ENCODE assay signal across 10 mouse cellular contexts in the genomic region with DNA sequence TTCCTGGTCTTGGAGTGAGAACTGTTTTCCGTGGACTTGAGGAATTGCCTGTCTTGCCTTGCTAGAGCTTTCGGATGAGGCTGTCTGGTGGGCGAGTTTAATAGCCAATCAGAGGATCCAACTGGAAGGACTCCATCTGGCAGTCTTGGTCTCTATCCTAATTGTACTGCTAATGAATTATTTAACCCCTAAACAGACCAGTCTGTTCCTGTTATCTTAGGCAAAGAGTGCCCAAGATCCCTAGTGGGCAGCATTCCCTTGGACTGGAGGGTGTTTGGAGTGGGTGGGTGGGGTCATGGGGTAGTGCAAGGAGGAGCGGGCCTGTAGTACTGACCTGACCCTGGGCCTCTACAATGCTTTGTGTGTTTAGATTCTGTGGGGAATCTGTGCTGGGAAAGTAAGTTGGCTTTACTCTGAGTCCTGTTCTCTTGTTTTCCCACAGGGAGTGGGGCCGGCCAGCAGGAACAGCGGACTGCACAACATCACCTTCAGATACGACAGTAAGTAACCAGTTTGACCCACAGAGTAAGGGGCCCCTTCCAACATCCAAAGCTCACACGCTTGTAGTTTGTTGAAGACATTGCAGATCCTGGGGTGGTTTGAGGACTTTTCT. TPM values are rescaled to one million over a fixed set of nuclear protein-coding genes. Genes with fewer than 3 reads are reported as not detected.
DNase-seq lines count a peak whose midpoint lies in the region; ATAC-seq lines count a peak whose summit lies in the region.
"Had no signal": no experiment of that assay in that cellular context is flagged by ENCODE, and none has a peak within 500 bp of the region (broad histone marks: within the 10 kb centered on the region; RNA-seq: fewer than 3 reads in every experiment).

No protein-coding gene starts in this region.

- ATAC-seq in intestine, embryonic 14.5 days (replicated peaks; ENCODE audit: low FRiP score, low TSS enrichment, low read depth), result no peak
- ATAC-seq in intestine, embryonic 15.5 days, result no peak
- no peak for ATAC-seq in embryonic facial prominence, embryonic 13.5 days (ENCODE audit: insufficient number of reproducible peaks, insufficient read depth, low FRiP score, low TSS enrichment, low read depth)
- no peak for ATAC-seq in limb, embryonic 11.5 days (ENCODE audit: insufficient number of reproducible peaks, low FRiP score, low TSS enrichment, low read depth)

- no peaks in the 10 kb centered on the region for H3K27me3 ChIP-seq in intestine, embryonic 14.5 days (replicated peaks; ENCODE audit: control insufficient read depth, insufficient read depth, low read length)
- H3K27me3 ChIP-seq in intestine, embryonic 15.5 days (replicated peaks), result no peaks in the 10 kb centered on the region
- no peaks in the 10 kb centered on the region for H3K27me3 ChIP-seq in embryonic facial prominence, embryonic 13.5 days
- H3K27me3 ChIP-seq in limb, embryonic 11.5 days (ENCODE audit: control insufficient read depth, insufficient read depth, low read length), result no peaks in the 10 kb centered on the region

- no peak for DNase-seq in intestine, embryonic 14.5 days (ENCODE audit: low spot score)
- peak; percentile 24 for DNase-seq in brain, adult 2 months (ENCODE audit: low read depth, low spot score)
- DNase-seq in limb, embryonic 11.5 days (ENCODE audit: low spot score), result no peak
- no peak for DNase-seq in urinary bladder, postnatal 14 days (ENCODE audit: low spot score)
- DNase-seq in adrenal gland, adult 18-20 months (ENCODE audit: low spot score in 2 of 2), result no peak
- DNase-seq: cerebellum, adult 8-10 months; kidney, adult 11 months had no signal

- H3K4me1 ChIP-seq in intestine, embryonic 14.5 days (replicated peaks; ENCODE audit: control insufficient read depth, insufficient read depth, low read length), result peaks cover 52% of the 10 kb centered on the region
- peaks cover 24% of the 10 kb centered on the region for H3K4me1 ChIP-seq in intestine, embryonic 15.5 days (replicated peaks)
- H3K4me1 ChIP-seq in embryonic facial prominence, embryonic 13.5 days, result peaks cover 59% of the 10 kb centered on the region
- H3K4me1 ChIP-seq in limb, embryonic 11.5 days (ENCODE audit: control insufficient read depth, insufficient read depth, low read length), result peaks cover 55% of the 10 kb centered on the region

- peaks cover 3% of the 10 kb centered on the region; the same call in 1 of the 2 replicates for H3K36me3 ChIP-seq in intestine, embryonic 14.5 days (ENCODE audit: control insufficient read depth, insufficient read depth, low read length)
- no peaks in the 10 kb centered on the region for H3K36me3 ChIP-seq in intestine, embryonic 15.5 days
- H3K36me3 ChIP-seq in embryonic facial prominence, embryonic 13.5 days, result no peaks in the 10 kb centered on the region
- H3K36me3 ChIP-seq in limb, embryonic 11.5 days (ENCODE audit: control insufficient read depth, insufficient read depth, low read length), result no peaks in the 10 kb centered on the region

- no peak overlapping the region for H3K4me2 ChIP-seq in intestine, embryonic 14.5 days (ENCODE audit: low read length)
- H3K4me2 ChIP-seq in intestine, embryonic 15.5 days (replicated peaks), result no peak overlapping the region
- no peak overlapping the region for H3K4me2 ChIP-seq in embryonic facial prominence, embryonic 13.5 days
- no peak overlapping the region for H3K4me2 ChIP-seq in limb, embryonic 11.5 days (ENCODE audit: low read depth, severe bottlenecking)

- H3K9ac ChIP-seq in intestine, embryonic 14.5 days (ENCODE audit: low read length), result no peak overlapping the region
- no peak overlapping the region for H3K9ac ChIP-seq in intestine, embryonic 15.5 days
- no peak overlapping the region for H3K9ac ChIP-seq in embryonic facial prominence, embryonic 13.5 days
- no peak overlapping the region for H3K9ac ChIP-seq in limb, embryonic 11.5 days (ENCODE audit: low read length)

- H3K9me3 ChIP-seq in intestine, embryonic 14.5 days (ENCODE audit: control insufficient read depth, low read length), result no peaks in the 10 kb centered on the region
- no peaks in the 10 kb centered on the region for H3K9me3 ChIP-seq in intestine, embryonic 15.5 days
- H3K9me3 ChIP-seq in embryonic facial prominence, embryonic 13.5 days, result no peaks in the 10 kb centered on the region
- no peaks in the 10 kb centered on the region for H3K9me3 ChIP-seq in limb, embryonic 11.5 days (ENCODE audit: control insufficient read depth, low read length)
- H3K9me3 ChIP-seq: megakaryocyte, embryonic 14.5 days had no signal

- no peak overlapping the region for H3K4me3 ChIP-seq in intestine, embryonic 14.5 days (ENCODE audit: low read depth, low read length)
- no peak overlapping the region for H3K4me3 ChIP-seq in intestine, embryonic 15.5 days (replicated peaks)
- H3K4me3 ChIP-seq in embryonic facial prominence, embryonic 13.5 days, result no peak overlapping the region
- no peak overlapping the region for H3K4me3 ChIP-seq in limb, embryonic 11.5 days (ENCODE audit: low read depth, low read length)
- H3K4me3 ChIP-seq: megakaryocyte, embryonic 14.5 days had no signal

- 43% methylated on average over 8 of the region's 8 CpGs for WGBS in intestine, embryonic 14.5 days
- 49% methylated on average over 8 of the region's 8 CpGs for WGBS in intestine, embryonic 15.5 days
- 77% methylated on average over 8 of the region's 8 CpGs for WGBS in embryonic facial prominence, embryonic 13.5 days
- WGBS in limb, embryonic 11.5 days, result 48% methylated on average over 8 of the region's 8 CpGs

- H3K27ac ChIP-seq in intestine, embryonic 14.5 days (ENCODE audit: low read depth), result 0 out of 2 replicates have a peak overlapping the region, but pooled peaks have one; percentile 16
- no peak overlapping the region for H3K27ac ChIP-seq in intestine, embryonic 15.5 days
- H3K27ac ChIP-seq in embryonic facial prominence, embryonic 13.5 days, result 0 out of 2 replicates have a peak overlapping the region, but pooled peaks have one; percentile 77
- peak overlapping the region; percentile 23; the same call in 1 of the 2 replicates for H3K27ac ChIP-seq in limb, embryonic 11.5 days (replicated peaks; ENCODE audit: low read depth, low read length)

RNA-seq across cellular contexts. Expression of a gene that starts 37.3 kb away (rescaled TPM):
- 2.7 and 3.3 TPM in 2 replicates for polyA plus RNA-seq in intestine, embryonic 14.5 days (2014; fragmentation: Nextera tagmentation; extraction: Ambion mirVana)
- polyA plus RNA-seq in intestine, embryonic 15.5 days (2015; fragmentation: Nextera tagmentation; extraction: Ambion mirVana), result 1.9 and 2.4 TPM in 2 replicates
- polyA plus RNA-seq in embryonic facial prominence, embryonic 13.5 days (2015; fragmentation: Nextera tagmentation; extraction: Ambion mirVana), result 6.8 and 6.9 TPM in 2 replicates
- polyA plus RNA-seq in limb, embryonic 11.5 days (2014; fragmentation: Nextera tagmentation; extraction: Ambion mirVana), result 11.3 and 12.3 TPM in 2 replicates
- total RNA-seq in adrenal gland, adult 18-20 months (2021), result 1 to 10 TPM; 2.9 to 3.7 TPM

RNA-seq across cellular contexts. Expression of a gene that starts 38.7 kb away (rescaled TPM):
- 15.6 and 18.0 TPM in 2 replicates for polyA plus RNA-seq in intestine, embryonic 14.5 days (2014; fragmentation: Nextera tagmentation; extraction: Ambion mirVana)
- polyA plus RNA-seq in intestine, embryonic 15.5 days (2015; fragmentation: Nextera tagmentation; extraction: Ambion mirVana), result 12.7 and 13.9 TPM in 2 replicates
- 12.6 and 12.8 TPM in 2 replicates for polyA plus RNA-seq in embryonic facial prominence, embryonic 13.5 days (2015; fragmentation: Nextera tagmentation; extraction: Ambion mirVana)
- 17.8 and 18.7 TPM in 2 replicates for polyA plus RNA-seq in limb, embryonic 11.5 days (2014; fragmentation: Nextera tagmentation; extraction: Ambion mirVana)
- 10 to 100 TPM; 25.3 to 45.5 TPM for total RNA-seq in adrenal gland, adult 18-20 months (2021)
